Mouse (Mus musculus) CH12.LX (cell line): ENCODE results near the gene Mtrex. TPM values are rescaled to one million over a fixed set of nuclear protein-coding genes. Genes with fewer than 3 reads are reported as not detected.

ENCODE experiments used
- DNase-seq: peaks from one replicate; pipeline ENCODE4 v3.0.0-alpha.2; 2013; ENCODE audit errors: extremely low read depth
- H3K27ac ChIP-seq: 2 replicates; pipeline ENCODE4 v1.5.1; 2012; ENCODE audit warnings: low read depth, mild to moderate bottlenecking, control low read depth, moderate library complexity; ENCODE audit not compliant: insufficient read depth
- H3K27me3 ChIP-seq: replicated peaks from 2 replicates; pipeline ENCODE3; 2012; ENCODE audit warnings: inconsistent platforms
- H3K36me3 ChIP-seq, 2 experiments: replicated peaks in 1 of 2; 2 replicates each; pipeline versions ENCODE3 to v1.6.1; 2012; ENCODE audit warnings: inconsistent platforms in 1 of 2, low read length in 1 of 2, mild to moderate bottlenecking in 1 of 2, mixed read lengths in 1 of 2, moderate library complexity in 1 of 2; ENCODE audit not compliant: control insufficient read depth in 1 of 2, insufficient read depth in 1 of 2
- H3K4me1 ChIP-seq, 2 experiments: 2 replicates each; pipeline ENCODE4 v1.6.1; 2012; ENCODE audit warnings: inconsistent platforms in 1 of 2, moderate library complexity in 1 of 2; ENCODE audit not compliant: insufficient read depth in 2 of 2, control insufficient read depth in 1 of 2
- H3K4me2 ChIP-seq: 2 replicates; pipeline ENCODE4 v1.6.1; 2012; ENCODE audit warnings: low read depth, mild to moderate bottlenecking, control low read depth; ENCODE audit not compliant: poor library complexity, insufficient read depth, severe bottlenecking
- H3K4me3 ChIP-seq, 3 experiments: fragments of 150-350 bp in 1 of 3; sonication (generic) in 1 of 3; replicated peaks in 1 of 3; 2 replicates each; pipeline versions ENCODE3 to v1.5.1; 2011 to 2012; ENCODE audit warnings: low read depth in 2 of 3, low read length in 2 of 3, mild to moderate bottlenecking in 2 of 3, moderate library complexity in 2 of 3, control low read depth in 1 of 3, improper control_type of control experiment in 1 of 3, inconsistent platforms in 1 of 3, mixed read lengths in 1 of 3; ENCODE audit not compliant: poor library complexity in 1 of 3
- H3K79me2 ChIP-seq: replicated peaks from 2 replicates; pipeline ENCODE4 v1.6.1; 2012; ENCODE audit warnings: mild to moderate bottlenecking, moderate library complexity; ENCODE audit not compliant: control insufficient read depth, poor library complexity, insufficient read depth, severe bottlenecking; ENCODE audit errors: extremely low read depth
- H3K9ac ChIP-seq: 2 replicates; pipeline ENCODE4 v1.6.1; 2012; ENCODE audit warnings: low read depth, mild to moderate bottlenecking, control low read depth, moderate library complexity; ENCODE audit not compliant: insufficient read depth
- H3K9me3 ChIP-seq: replicated peaks from 2 replicates; pipeline ENCODE3; 2012; ENCODE audit warnings: low read length, inconsistent platforms, mixed read lengths
- EP300 ChIP-seq: IDR thresholded peaks from 2 replicates; pipeline ENCODE4 v1.6.1; 2011; ENCODE audit warnings: low read length, improper control_type of control experiment
- GABPA ChIP-seq: IDR thresholded peaks from 2 replicates; pipeline ENCODE4 v1.6.1; 2012; ENCODE audit warnings: low read depth, low read length, improper control_type of control experiment, inconsistent platforms; ENCODE audit not compliant: insufficient replicate concordance
- HCFC1 ChIP-seq: IDR thresholded peaks from 2 replicates; pipeline ENCODE4 v1.6.1; 2012; ENCODE audit warnings: low read depth, mild to moderate bottlenecking, inconsistent platforms, low read length, improper control_type of control experiment
- JUN ChIP-seq: IDR thresholded peaks from 2 replicates; pipeline ENCODE4 v1.6.1; 2011; ENCODE audit warnings: low read depth, mild to moderate bottlenecking, low read length, improper control_type of control experiment, moderate library complexity; ENCODE audit not compliant: insufficient read depth
- JUND ChIP-seq: conservative IDR thresholded peaks from 2 replicates; pipeline ENCODE4 v1.6.1; 2011; ENCODE audit warnings: low read depth, low read length, improper control_type of control experiment
- MAFK ChIP-seq: IDR thresholded peaks from 2 replicates; pipeline ENCODE4 v1.6.1; 2011; ENCODE audit warnings: low read length, improper control_type of control experiment; ENCODE audit not compliant: insufficient replicate concordance
- MAZ ChIP-seq: IDR thresholded peaks from 2 replicates; pipeline ENCODE4 v1.6.1; 2012; ENCODE audit warnings: low read depth, mild to moderate bottlenecking, inconsistent platforms, low read length, improper control_type of control experiment, moderate library complexity
- MEF2A ChIP-seq: IDR thresholded peaks from 2 replicates; pipeline ENCODE4 v1.6.1; 2014; ENCODE audit warnings: low read depth, mild to moderate bottlenecking, inconsistent platforms, low read length, improper control_type of control experiment, borderline replicate concordance
- MXI1 ChIP-seq: IDR thresholded peaks from 2 replicates; pipeline ENCODE4 v1.6.1; 2011; ENCODE audit warnings: mild to moderate bottlenecking, low read depth, low read length, improper control_type of control experiment
- NELFE ChIP-seq: IDR thresholded peaks from 2 replicates; pipeline ENCODE4 v1.6.1; 2011; ENCODE audit warnings: low read depth, low read length, improper control_type of control experiment
- PAX5 ChIP-seq: IDR thresholded peaks from 2 replicates; pipeline ENCODE4 v1.6.1; 2012; ENCODE audit warnings: low read length, inconsistent platforms, mixed read lengths
- POLR2AphosphoS2 ChIP-seq: IDR thresholded peaks from 2 replicates; pipeline ENCODE4 v1.6.1; 2011; ENCODE audit warnings: low read depth, low read length, improper control_type of control experiment
- RCOR1 ChIP-seq: conservative IDR thresholded peaks from 2 replicates; pipeline ENCODE4 v1.6.1; 2012; ENCODE audit warnings: low read depth, mild to moderate bottlenecking, inconsistent platforms, low read length, improper control_type of control experiment
- SMC3 ChIP-seq: IDR thresholded peaks from 2 replicates; pipeline ENCODE4 v1.6.1; 2011; ENCODE audit warnings: low read depth, low read length, improper control_type of control experiment
- TBP ChIP-seq: conservative IDR thresholded peaks from 2 replicates; pipeline ENCODE4 v1.6.1; 2011; ENCODE audit warnings: low read depth, low read length, improper control_type of control experiment
- TCF12 ChIP-seq: IDR thresholded peaks from 2 replicates; pipeline ENCODE4 v1.6.1; 2014; ENCODE audit warnings: low read depth, mild to moderate bottlenecking, inconsistent platforms, low read length, improper control_type of control experiment
- USF2 ChIP-seq: conservative IDR thresholded peaks from 2 replicates; pipeline ENCODE4 v1.6.1; 2011; ENCODE audit warnings: low read depth, low read length, improper control_type of control experiment
- ZKSCAN1 ChIP-seq: IDR thresholded peaks from 2 replicates; pipeline ENCODE4 v1.6.1; 2012; ENCODE audit warnings: low read depth, inconsistent platforms, low read length, improper control_type of control experiment, borderline replicate concordance
- dilution Hi-C: fragments of 300-500 bp; cut with MboI; formaldehyde crosslinking; loops from 2 replicates; pipeline ENCODE4 v1.14.3; 2020; ENCODE audit warnings: low sequenced_read_pairs; ENCODE audit not compliant: extremely low pct_unique_long_range_greater_than_20kb, extremely low pct_ligation_motif_present
- in situ Hi-C: fragments of 300-500 bp; cut with MboI; formaldehyde crosslinking; loops from 3 replicates; pipeline ENCODE4 v1.14.3; 2019; ENCODE audit warnings: low sequenced_read_pairs, low pct_ligation_motif_present, low pct_unique_long_range_greater_than_20kb, mixed read lengths
- polyA plus RNA-seq: library from polyadenylated mRNA; unstranded; fragments of >175 nt; gene quantifications from 2 replicates; pipeline ENCODE4 v1.2.1, GENCODE M21; 2012; ENCODE audit warnings: low read depth; ENCODE audit not compliant: insufficient read length
- total RNA-seq, 2 experiments: library from RNA; depleted of rRNA; stranded (reverse); fragments of 300-350 nt in 1 of 2; fragments of >200 nt in 1 of 2; gene quantifications; 2 replicates each; pipeline ENCODE4 v1.2.3; 2012 to 2014

Gene Mtrex
- total and polyA plus RNA-seq, 3 experiments: 55.0 to 87.6 (median 63.9) TPM

- TF ChIP-seq MXI1 (no peak), JUN (no peak), MAZ (no peak), GABPA (no peak), TBP (no peak), SMC3 (no peak), JUND (peak; percentile 73), HCFC1 (no peak), PAX5 (no peak)
- TF ChIP-seq, all 38 proteins: peak for 8
These were observed 103.1 kb downstream of the Mtrex start (continued) for GRCm38 (mm10) chr13:112823911-112824648.

- Histone ChIP-seq H3K9me3 (no peaks in the 10 kb centered on the region), H3K27me3 (no peaks in the 10 kb centered on the region), H3K27ac (no peak overlapping the region), H3K4me3 (no peak overlapping the region), H3K36me3 (peaks cover 16 to 60% of the 10 kb centered on the region in 2 experiments), H3K9ac (no peak overlapping the region), H3K4me2 (no peak overlapping the region), H3K79me2 (peaks cover 4% of the 10 kb centered on the region; the same call in 1 of the 2 replicates), H3K4me1 (peaks cover 10 to 34% of the 10 kb centered on the region in 2 experiments; a peak in 3 of 4 replicates)
- no peak for DNase-seq
- peak; percentile 91 for TF ChIP-seq MAFK
- TF ChIP-seq MEF2A: no peak
- in situ Hi-C loops (no loop called here), dilution Hi-C loops (no loop called here)
These were observed 103.8 kb downstream of the Mtrex start for GRCm38 (mm10) chr13:112823236-112823910.

GRCm38 (mm10) chr13:112822413-112822812 lies 104.8 kb downstream of the Mtrex start:
- Histone ChIP-seq H3K27ac (no peak overlapping the region), H3K9ac (no peak overlapping the region), H3K4me2 (no peak overlapping the region), H3K4me3 (no peak overlapping the region), H3K79me2 (peaks cover 4% of the 10 kb centered on the region; the same call in 1 of the 2 replicates), H3K4me1 (peaks cover 10 to 43% of the 10 kb centered on the region in 2 experiments; a peak in 3 of 4 replicates), H3K27me3 (no peaks in the 10 kb centered on the region), H3K9me3 (no peaks in the 10 kb centered on the region), H3K36me3 (peaks cover 16 to 52% of the 10 kb centered on the region in 2 experiments)
- TF ChIP-seq TCF12 (no peak), POLR2AphosphoS2 (no peak), MAFK (no peak), ZKSCAN1 (no peak), EP300 (no peak), HCFC1 (no peak), RCOR1 (no peak), GABPA (no peak), PAX5 (no peak), USF2 (no peak), NELFE (no peak), JUND (no peak)
- dilution Hi-C loops: no loop called here
- in situ Hi-C loops: no loop called here
- no peak for DNase-seq
